Mouse (Mus musculus): Measurements from ENCODE around the gene Lrit3. TPM values are rescaled to one million over a fixed set of nuclear protein-coding genes. Genes with fewer than 3 reads are reported as not detected.

Gene Lrit3
- polyA plus RNA-seq (2014; fragmentation: Nextera tagmentation; extraction: Ambion mirVana) = not detected in 2 replicates

DNA sequence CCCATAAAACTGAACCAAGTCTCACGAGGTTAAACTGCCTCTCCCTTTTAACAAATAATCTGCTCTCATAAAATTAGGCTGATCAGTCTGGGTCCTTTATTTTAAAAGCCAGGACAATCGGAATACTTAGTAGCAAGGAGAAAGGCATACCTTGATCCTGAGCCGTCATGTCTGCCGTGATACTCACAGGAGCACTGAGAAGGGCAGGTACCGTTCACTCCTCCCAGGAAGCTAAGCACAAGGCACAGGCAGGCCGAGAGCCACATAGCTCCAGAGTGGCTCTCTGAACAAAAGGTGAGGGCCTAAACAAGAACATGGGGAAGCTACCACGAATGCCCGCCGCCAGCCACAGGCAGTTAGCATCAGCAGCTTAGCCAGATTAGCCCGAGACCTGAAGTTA is at the start of gene Lrit3:
Gene Lrit3 (minus strand): TSS at position 266 of the 400 bp plus-strand sequence.
- no peak for ATAC-seq (ENCODE audit: low read depth)
- H3K4me2 ChIP-seq (ENCODE audit: low read depth, low read length) = no peak within 1 kb of the TSS

DNA sequence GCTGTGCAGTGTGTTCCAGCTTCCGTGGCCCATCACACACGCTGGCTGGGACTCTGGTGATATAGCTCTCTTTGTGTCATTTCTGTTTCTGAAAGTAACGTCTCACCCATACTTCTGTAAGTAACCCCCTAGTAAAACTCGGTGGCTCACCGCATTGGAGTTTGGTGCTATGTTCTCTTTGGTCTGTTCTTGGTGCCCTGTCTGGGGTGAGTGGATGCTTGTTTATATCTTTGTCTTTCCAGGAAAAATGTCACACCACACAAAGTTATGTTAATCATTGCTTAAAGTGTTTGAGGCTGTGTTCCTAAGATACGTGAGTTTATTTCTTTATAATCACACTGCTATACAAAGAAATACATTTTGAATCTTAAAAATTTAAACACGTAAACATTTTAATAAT is 43.0 kb upstream of the Lrit3 start:
- Histone ChIP-seq H3K4me2 (ENCODE audit: low read depth, low read length) (no peak overlapping the region), H3K4me3 (ENCODE audit: low read depth, low read length) (no peak overlapping the region), H3K9me3 (ENCODE audit: control insufficient read depth, low read length) (no peaks in the 10 kb centered on the region), H3K36me3 (ENCODE audit: control insufficient read depth, insufficient read depth, low read length) (no peaks in the 10 kb centered on the region), H3K4me1 (ENCODE audit: control insufficient read depth, insufficient read depth, low read length) (no peaks in the 10 kb centered on the region), H3K27me3 (replicated peaks; ENCODE audit: control insufficient read depth, insufficient read depth, low read length) (no peaks in the 10 kb centered on the region), H3K27ac (replicated peaks; ENCODE audit: low read depth, low read length) (no peak overlapping the region), H3K9ac (ENCODE audit: low read depth, low read length) (no peak overlapping the region)
- WGBS = 88% methylated on average over 7 of the region's 7 CpGs
- DNase-seq (ENCODE audit: low spot score) (no peak), ATAC-seq (ENCODE audit: low read depth) (no peak)

More for the DNA sequence above, at the start of gene Lrit3:
- WGBS = 80% methylated on average over 10 of the region's 10 CpGs
- H3K4me3 ChIP-seq (ENCODE audit: low read depth, low read length) = no peak within 1 kb of the TSS
- H3K36me3 ChIP-seq (ENCODE audit: control insufficient read depth, insufficient read depth, low read length) = no peaks in the 10 kb centered on the region
- no peaks in the 10 kb centered on the region for H3K27me3 ChIP-seq (replicated peaks; ENCODE audit: control insufficient read depth, insufficient read depth, low read length)
- no peaks in the 10 kb centered on the region for H3K9me3 ChIP-seq (ENCODE audit: control insufficient read depth, low read length)
- H3K27ac ChIP-seq (replicated peaks; ENCODE audit: low read depth, low read length) = no peak within 1 kb of the TSS
- DNase-seq (ENCODE audit: low spot score) = no peak
- H3K4me1 ChIP-seq (ENCODE audit: control insufficient read depth, insufficient read depth, low read length) = no peaks in the 10 kb centered on the region
- H3K9ac ChIP-seq (ENCODE audit: low read depth, low read length) = no peak within 1 kb of the TSS

GRCm38 (mm10) chr3:129845868-129846267 is 42.0 kb upstream of the Lrit3 start:
- Histone ChIP-seq H3K4me3 (ENCODE audit: low read depth, low read length) (no peak overlapping the region), H3K27ac (replicated peaks; ENCODE audit: low read depth, low read length) (no peak overlapping the region), H3K36me3 (ENCODE audit: control insufficient read depth, insufficient read depth, low read length) (no peaks in the 10 kb centered on the region), H3K4me2 (ENCODE audit: low read depth, low read length) (no peak overlapping the region), H3K27me3 (replicated peaks; ENCODE audit: control insufficient read depth, insufficient read depth, low read length) (no peaks in the 10 kb centered on the region), H3K9ac (ENCODE audit: low read depth, low read length) (no peak overlapping the region), H3K4me1 (ENCODE audit: control insufficient read depth, insufficient read depth, low read length) (no peaks in the 10 kb centered on the region), H3K9me3 (ENCODE audit: control insufficient read depth, low read length) (no peaks in the 10 kb centered on the region)
- no peak for DNase-seq (ENCODE audit: low spot score)
- no peak for ATAC-seq (ENCODE audit: low read depth)
- WGBS = 80% methylated on average over 2 of the region's 2 CpGs

DNA sequence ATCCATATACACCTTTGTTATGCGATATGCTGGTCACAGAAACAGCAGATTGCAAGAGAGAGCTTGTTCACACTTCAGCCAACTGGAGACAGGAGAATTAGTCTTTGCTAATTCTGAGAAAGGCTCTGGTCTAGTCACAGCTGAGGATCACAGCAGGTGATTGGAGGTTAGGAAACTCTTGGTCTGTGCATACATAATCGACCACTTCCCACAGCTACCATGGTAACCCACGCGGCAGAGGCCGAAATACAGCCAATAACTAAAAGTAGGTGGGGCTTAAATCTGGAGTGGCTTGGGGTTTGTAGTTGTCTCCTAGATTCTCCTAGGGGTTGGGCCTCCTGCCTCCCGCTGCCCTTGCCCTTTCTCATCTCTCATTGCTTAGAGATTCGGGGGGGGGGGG is 34.2 kb upstream of the Lrit3 start:
- DNase-seq (ENCODE audit: low spot score) (no peak), ATAC-seq (ENCODE audit: low read depth) (no peak)
- Histone ChIP-seq H3K4me2 (ENCODE audit: low read depth, low read length) (no peak overlapping the region), H3K27me3 (replicated peaks; ENCODE audit: control insufficient read depth, insufficient read depth, low read length) (no peaks in the 10 kb centered on the region), H3K4me1 (ENCODE audit: control insufficient read depth, insufficient read depth, low read length) (no peaks in the 10 kb centered on the region), H3K27ac (replicated peaks; ENCODE audit: low read depth, low read length) (no peak overlapping the region), H3K9me3 (ENCODE audit: control insufficient read depth, low read length) (no peaks in the 10 kb centered on the region), H3K36me3 (ENCODE audit: control insufficient read depth, insufficient read depth, low read length) (no peaks in the 10 kb centered on the region), H3K4me3 (ENCODE audit: low read depth, low read length) (no peak overlapping the region), H3K9ac (ENCODE audit: low read depth, low read length) (no peak overlapping the region)
- 50% methylated on average over 7 of the region's 7 CpGs for WGBS

DNA sequence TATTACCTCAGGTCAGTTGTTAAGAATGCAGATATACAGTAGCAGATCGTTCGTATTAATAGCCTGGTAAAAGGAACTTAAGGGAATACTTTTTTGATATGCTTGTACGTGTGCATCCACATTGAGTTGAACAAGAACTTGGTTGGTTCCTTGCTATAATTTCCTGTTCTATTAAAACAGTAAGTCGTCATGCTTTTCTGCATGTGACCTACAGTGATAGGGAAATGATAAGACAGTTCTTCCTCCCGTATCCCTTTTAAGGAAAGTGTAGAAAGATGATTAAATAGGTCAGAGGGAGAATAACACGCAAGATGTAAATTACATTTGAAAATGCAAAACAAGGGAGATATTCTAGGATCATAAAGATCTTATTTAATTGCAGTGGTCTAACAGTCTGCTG is 33.1 kb upstream of the Lrit3 start:
- WGBS = 86% methylated on average over 6 of the region's 6 CpGs
- no peak overlapping the region for H3K9ac ChIP-seq (ENCODE audit: low read depth, low read length)
- no peak overlapping the region for H3K4me3 ChIP-seq (ENCODE audit: low read depth, low read length)
- no peak for DNase-seq (ENCODE audit: low spot score)
- ATAC-seq (ENCODE audit: low read depth) = no peak
- H3K9me3 ChIP-seq (ENCODE audit: control insufficient read depth, low read length) = no peaks in the 10 kb centered on the region
- H3K4me1 ChIP-seq (ENCODE audit: control insufficient read depth, insufficient read depth, low read length) = no peaks in the 10 kb centered on the region
- H3K36me3 ChIP-seq (ENCODE audit: control insufficient read depth, insufficient read depth, low read length) = no peaks in the 10 kb centered on the region
- H3K4me2 ChIP-seq (ENCODE audit: low read depth, low read length) = no peak overlapping the region
- no peaks in the 10 kb centered on the region for H3K27me3 ChIP-seq (replicated peaks; ENCODE audit: control insufficient read depth, insufficient read depth, low read length)
- no peak overlapping the region for H3K27ac ChIP-seq (replicated peaks; ENCODE audit: low read depth, low read length)

DNA sequence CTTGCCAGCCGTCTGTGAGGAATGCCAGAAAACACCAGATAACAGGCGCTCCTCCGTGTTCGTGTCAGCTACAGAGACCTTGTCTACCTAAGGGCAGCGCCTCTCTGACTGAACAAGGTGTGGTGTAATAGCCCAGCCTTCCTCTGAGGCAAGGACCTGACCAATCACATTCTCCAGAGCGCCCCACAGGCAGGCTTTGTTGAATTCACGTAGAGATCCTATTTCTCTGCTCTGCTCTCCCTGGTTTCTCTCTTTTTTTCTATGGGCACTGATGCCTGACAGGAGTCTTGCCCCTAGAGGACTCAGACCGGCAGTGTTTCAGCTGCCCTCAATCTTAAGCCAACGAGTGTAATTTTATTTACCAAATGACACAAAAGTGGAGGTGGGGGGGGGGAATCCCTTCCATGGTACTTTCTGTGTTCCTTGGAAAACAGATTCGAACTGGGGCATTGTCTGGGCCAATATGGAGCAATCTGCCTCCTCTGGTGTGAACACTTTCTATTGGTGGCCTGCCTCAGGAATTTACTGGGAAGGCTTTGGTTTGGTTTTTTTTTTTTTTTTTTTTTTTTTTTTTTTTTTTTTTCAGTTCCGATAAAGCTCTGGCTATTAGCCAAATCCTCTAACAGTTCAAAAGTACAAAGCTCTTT is 32.3 kb upstream of the Lrit3 start:
- H3K9ac ChIP-seq (ENCODE audit: low read depth, low read length) = no peak overlapping the region

GRCm38 (mm10) chr3:129835388-129835934 is 31.6 kb upstream of the Lrit3 start, which contains the start of gene Cfi:
TSS of gene Cfi (plus strand) at chr3:129835884.
- H3K9ac ChIP-seq (ENCODE audit: low read depth, low read length) = no peak within 1 kb of the TSS
- ATAC-seq (ENCODE audit: low read depth) (no peak), DNase-seq (ENCODE audit: low spot score) (no peak)
- H3K9me3 ChIP-seq (ENCODE audit: control insufficient read depth, low read length) = no peaks in the 10 kb centered on the region
- peak within 1 kb of the TSS; percentile 21 for H3K4me2 ChIP-seq (ENCODE audit: low read depth, low read length)
- no peaks in the 10 kb centered on the region for H3K36me3 ChIP-seq (ENCODE audit: control insufficient read depth, insufficient read depth, low read length)
- H3K27me3 ChIP-seq (replicated peaks; ENCODE audit: control insufficient read depth, insufficient read depth, low read length) = no peaks in the 10 kb centered on the region
- H3K27ac ChIP-seq (replicated peaks; ENCODE audit: low read depth, low read length) = no peak within 1 kb of the TSS
- no peaks in the 10 kb centered on the region for H3K4me1 ChIP-seq (ENCODE audit: control insufficient read depth, insufficient read depth, low read length)
- H3K4me3 ChIP-seq (ENCODE audit: low read depth, low read length) = no peak within 1 kb of the TSS
- 57% methylated on average over 6 of the region's 6 CpGs for WGBS

More for the DNA sequence above, 32.3 kb upstream of the Lrit3 start:
- peak overlapping the region; percentile 21 for H3K4me2 ChIP-seq (ENCODE audit: low read depth, low read length)
- H3K27me3 ChIP-seq (replicated peaks; ENCODE audit: control insufficient read depth, insufficient read depth, low read length) = no peaks in the 10 kb centered on the region
- H3K9me3 ChIP-seq (ENCODE audit: control insufficient read depth, low read length) = no peaks in the 10 kb centered on the region
- H3K36me3 ChIP-seq (ENCODE audit: control insufficient read depth, insufficient read depth, low read length) = no peaks in the 10 kb centered on the region
- DNase-seq (ENCODE audit: low spot score) = peak; percentile 43
- H3K4me1 ChIP-seq (ENCODE audit: control insufficient read depth, insufficient read depth, low read length) = no peaks in the 10 kb centered on the region
- WGBS = 13% methylated on average over 11 of the region's 11 CpGs
- H3K4me3 ChIP-seq (ENCODE audit: low read depth, low read length) = no peak overlapping the region
- no peak overlapping the region for H3K27ac ChIP-seq (replicated peaks; ENCODE audit: low read depth, low read length)
- ATAC-seq (ENCODE audit: low read depth) = peak; percentile 70; the same call in 1 of the 2 replicates

DNA sequence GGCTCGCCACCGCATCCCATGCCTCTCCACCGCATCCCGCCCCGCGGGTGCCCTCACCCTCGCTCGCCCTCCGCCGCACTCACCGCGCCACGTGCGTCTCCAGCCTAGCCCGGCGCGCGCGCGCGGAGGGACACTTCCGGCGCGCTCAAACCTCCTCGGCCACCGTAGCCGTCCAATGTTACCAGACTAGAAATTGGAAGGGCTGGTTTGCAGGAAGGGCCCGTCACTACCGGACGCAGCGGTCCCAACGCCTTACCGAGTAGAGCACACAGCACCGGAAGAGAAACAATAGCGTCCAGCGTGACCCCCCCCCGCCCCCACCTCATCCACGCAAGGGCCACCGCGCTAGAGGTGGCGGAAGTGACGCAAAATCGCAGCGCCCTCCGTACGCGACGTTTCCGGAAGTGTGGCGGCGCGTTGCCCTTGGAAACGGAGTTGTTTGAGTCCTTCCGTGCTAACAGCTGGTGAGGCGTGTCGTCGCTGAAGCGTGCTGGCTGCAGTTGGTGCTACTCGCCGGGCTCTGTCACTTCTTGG is 27.3 kb upstream of the Lrit3 start, which contains the start of gene Gar1:
Gene Gar1 (minus strand): TSS at position 362 of the 534 bp plus-strand sequence.
- H3K4me1 ChIP-seq (ENCODE audit: control insufficient read depth, insufficient read depth, low read length) = peaks cover 9% of the 10 kb centered on the region
- peak within 1 kb of the TSS; percentile 94 for H3K27ac ChIP-seq (replicated peaks; ENCODE audit: low read depth, low read length)
- peak within 1 kb of the TSS; percentile 98 for H3K4me3 ChIP-seq (ENCODE audit: low read depth, low read length)
- WGBS = 1% methylated on average over 55 of the region's 60 CpGs
- DNase-seq (ENCODE audit: low spot score) (peak; percentile 98), ATAC-seq (ENCODE audit: low read depth) (peak; percentile 95)
- H3K4me2 ChIP-seq (ENCODE audit: low read depth, low read length) = peak within 1 kb of the TSS; percentile 67
- peaks cover 14% of the 10 kb centered on the region for H3K36me3 ChIP-seq (ENCODE audit: control insufficient read depth, insufficient read depth, low read length)
- no peaks in the 10 kb centered on the region for H3K9me3 ChIP-seq (ENCODE audit: control insufficient read depth, low read length)
- peak within 1 kb of the TSS; percentile 87 for H3K9ac ChIP-seq (ENCODE audit: low read depth, low read length)
- H3K27me3 ChIP-seq (replicated peaks; ENCODE audit: control insufficient read depth, insufficient read depth, low read length) = no peaks in the 10 kb centered on the region

Data from embryonic facial prominence, embryonic 14.5 days (tissue).